Mouse (Mus musculus): ENCODE measurements at regions not wholly inside any gene's neighbourhood (a gene's known extent, or its start where the extent isn't known, plus 50 kb on each side); places are given as distances from the start of the nearest gene placed in this dataset.

GRCm38 (mm10) chr12:70614101-70614500 is 161.2 kb downstream of the Tmx1 start:
- Histone ChIP-seq H3K4me1 (ENCODE audit: control insufficient read depth, insufficient read depth, low read length) (no peaks in the 10 kb centered on the region), H3K4me3 (replicated peaks; ENCODE audit: control insufficient read depth, low read depth, low read length) (no peak overlapping the region), H3K27ac (ENCODE audit: control insufficient read depth, insufficient read depth, low read depth, low read length, poor library complexity) (no peak overlapping the region)
- WGBS = 53% methylated on average over 2 of the region's 2 CpGs
- TF ChIP-seq POLR2A (IDR thresholded peaks at IDR 0.05; ENCODE audit: borderline replicate concordance, control insufficient read depth, low read depth, low read length) (no peak), CTCF (IDR thresholded peaks at IDR 0.05; ENCODE audit: control insufficient read depth, insufficient read depth, low read length) (no peak)

- Histone ChIP-seq H3K4me3 (replicated peaks; ENCODE audit: control insufficient read depth, low read depth, low read length) (no peak overlapping the region), H3K27ac (ENCODE audit: control insufficient read depth, insufficient read depth, low read depth, low read length, poor library complexity) (no peak overlapping the region), H3K4me1 (ENCODE audit: control insufficient read depth, insufficient read depth, low read length) (no peaks in the 10 kb centered on the region)
- 67% methylated on average over 2 of the region's 2 CpGs for whole genome bisulfite sequencing
- TF ChIP-seq POLR2A (IDR thresholded peaks at IDR 0.05; ENCODE audit: borderline replicate concordance, control insufficient read depth, low read depth, low read length) = no peak
- no peak for TF ChIP-seq CTCF (IDR thresholded peaks at IDR 0.05; ENCODE audit: control insufficient read depth, insufficient read depth, low read length)
Measured at GRCm38 (mm10) chr12:70614686-70615085, 161.8 kb downstream of the Tmx1 start.

- Histone ChIP-seq H3K4me3 (replicated peaks; ENCODE audit: control insufficient read depth, low read depth, low read length) (no peak overlapping the region), H3K27ac (ENCODE audit: control insufficient read depth, insufficient read depth, low read depth, low read length, poor library complexity) (no peak overlapping the region), H3K4me1 (ENCODE audit: control insufficient read depth, insufficient read depth, low read length) (no peaks in the 10 kb centered on the region)
- TF ChIP-seq CTCF (IDR thresholded peaks at IDR 0.05; ENCODE audit: control insufficient read depth, insufficient read depth, low read length) = no peak
- TF ChIP-seq POLR2A (IDR thresholded peaks at IDR 0.05; ENCODE audit: borderline replicate concordance, control insufficient read depth, low read depth, low read length) = no peak
- 80% methylated on average over 9 of the region's 9 CpGs for WGBS
Measured at GRCm38 (mm10) chr12:70615123-70615522, 162.2 kb downstream of the Tmx1 start.

GRCm38 (mm10) chr12:70616049-70616448 is 163.2 kb downstream of the Tmx1 start:
- Histone ChIP-seq H3K4me1 (ENCODE audit: control insufficient read depth, insufficient read depth, low read length) (no peaks in the 10 kb centered on the region), H3K27ac (ENCODE audit: control insufficient read depth, insufficient read depth, low read depth, low read length, poor library complexity) (no peak overlapping the region), H3K4me3 (replicated peaks; ENCODE audit: control insufficient read depth, low read depth, low read length) (no peak overlapping the region)
- TF ChIP-seq POLR2A (IDR thresholded peaks at IDR 0.05; ENCODE audit: borderline replicate concordance, control insufficient read depth, low read depth, low read length) = no peak
- TF ChIP-seq CTCF (IDR thresholded peaks at IDR 0.05; ENCODE audit: control insufficient read depth, insufficient read depth, low read length) = no peak
- WGBS = 71% methylated on average over 4 of the region's 4 CpGs

GRCm38 (mm10) chr12:70616487-70616886 is 163.6 kb downstream of the Tmx1 start:
- Histone ChIP-seq H3K4me3 (replicated peaks; ENCODE audit: control insufficient read depth, low read depth, low read length) (no peak overlapping the region), H3K27ac (ENCODE audit: control insufficient read depth, insufficient read depth, low read depth, low read length, poor library complexity) (no peak overlapping the region), H3K4me1 (ENCODE audit: control insufficient read depth, insufficient read depth, low read length) (no peaks in the 10 kb centered on the region)
- 56% methylated on average over 4 of the region's 4 CpGs for WGBS
- TF ChIP-seq POLR2A (IDR thresholded peaks at IDR 0.05; ENCODE audit: borderline replicate concordance, control insufficient read depth, low read depth, low read length) (no peak), CTCF (IDR thresholded peaks at IDR 0.05; ENCODE audit: control insufficient read depth, insufficient read depth, low read length) (no peak)

- Histone ChIP-seq H3K4me1 (ENCODE audit: control insufficient read depth, insufficient read depth, low read length) (no peaks in the 10 kb centered on the region), H3K27ac (ENCODE audit: control insufficient read depth, insufficient read depth, low read depth, low read length, poor library complexity) (no peak overlapping the region), H3K4me3 (replicated peaks; ENCODE audit: control insufficient read depth, low read depth, low read length) (no peak overlapping the region)
- TF ChIP-seq CTCF (IDR thresholded peaks at IDR 0.05; ENCODE audit: control insufficient read depth, insufficient read depth, low read length) (no peak), POLR2A (IDR thresholded peaks at IDR 0.05; ENCODE audit: borderline replicate concordance, control insufficient read depth, low read depth, low read length) (no peak)
- WGBS = 60% methylated on average over 1 of the region's 1 CpGs
Measured at GRCm38 (mm10) chr12:70617024-70617423, 164.1 kb downstream of the Tmx1 start.

- H3K27ac ChIP-seq (ENCODE audit: control insufficient read depth, insufficient read depth, low read depth, low read length, poor library complexity) = no peak overlapping the region
Measured at GRCm38 (mm10) chr12:70617979-70618378, 165.1 kb downstream of the Tmx1 start.

GRCm38 (mm10) chr12:70619436-70619835 is 166.5 kb downstream of the Tmx1 start:
- Histone ChIP-seq H3K4me1 (ENCODE audit: control insufficient read depth, insufficient read depth, low read length) (no peaks in the 10 kb centered on the region), H3K4me3 (replicated peaks; ENCODE audit: control insufficient read depth, low read depth, low read length) (no peak overlapping the region), H3K27ac (ENCODE audit: control insufficient read depth, insufficient read depth, low read depth, low read length, poor library complexity) (no peak overlapping the region)
- TF ChIP-seq CTCF (IDR thresholded peaks at IDR 0.05; ENCODE audit: control insufficient read depth, insufficient read depth, low read length) (no peak), POLR2A (IDR thresholded peaks at IDR 0.05; ENCODE audit: borderline replicate concordance, control insufficient read depth, low read depth, low read length) (no peak)
- 88% methylated on average over 2 of the region's 2 CpGs for WGBS

More at GRCm38 (mm10) chr12:70617979-70618378, 165.1 kb downstream of the Tmx1 start:
- WGBS = 80% methylated on average over 3 of the region's 3 CpGs
- TF ChIP-seq POLR2A (IDR thresholded peaks at IDR 0.05; ENCODE audit: borderline replicate concordance, control insufficient read depth, low read depth, low read length) (no peak), CTCF (IDR thresholded peaks at IDR 0.05; ENCODE audit: control insufficient read depth, insufficient read depth, low read length) (no peak)
- Histone ChIP-seq H3K4me1 (ENCODE audit: control insufficient read depth, insufficient read depth, low read length) (no peaks in the 10 kb centered on the region), H3K4me3 (replicated peaks; ENCODE audit: control insufficient read depth, low read depth, low read length) (no peak overlapping the region)

- no peak overlapping the region for H3K4me3 ChIP-seq (replicated peaks; ENCODE audit: control insufficient read depth, low read depth, low read length)
- TF ChIP-seq CTCF (IDR thresholded peaks at IDR 0.05; ENCODE audit: control insufficient read depth, insufficient read depth, low read length) (no peak), POLR2A (IDR thresholded peaks at IDR 0.05; ENCODE audit: borderline replicate concordance, control insufficient read depth, low read depth, low read length) (no peak)
- H3K4me1 ChIP-seq (ENCODE audit: control insufficient read depth, insufficient read depth, low read length) = no peaks in the 10 kb centered on the region
- no peak overlapping the region for H3K27ac ChIP-seq (ENCODE audit: control insufficient read depth, insufficient read depth, low read depth, low read length, poor library complexity)
- 88% methylated on average over 4 of the region's 4 CpGs for WGBS
Measured at GRCm38 (mm10) chr12:70622019-70622418, 169.1 kb downstream of the Tmx1 start.
